In the genomic region with DNA sequence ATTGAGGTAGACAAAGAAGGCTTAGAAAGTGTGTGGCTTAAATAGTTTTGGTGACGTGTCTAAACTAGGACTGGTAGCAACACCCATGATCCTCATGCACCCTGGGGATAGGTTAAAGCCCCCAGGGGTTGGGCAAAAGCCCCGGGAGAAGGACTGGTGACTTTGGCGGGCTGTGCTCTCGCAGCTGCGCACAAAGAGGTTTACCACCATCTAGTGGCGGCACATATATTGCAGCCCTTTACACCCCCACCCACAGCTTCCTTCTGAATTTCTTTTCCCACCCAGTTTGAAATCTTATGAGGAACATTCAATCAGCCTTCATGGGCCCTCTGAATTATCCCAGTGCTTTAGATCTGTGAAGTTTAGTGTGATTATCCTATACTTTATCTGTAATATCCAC, we compare ENCODE assay signal across 8 mouse cellular contexts.
A peak's percentile ranks its signal among the peaks of the same experiment; 100 is the strongest.
DNase-seq lines count a peak whose midpoint lies in the region; ATAC-seq and TF ChIP-seq lines count a peak whose summit lies in the region.
"Not testable (repeated sequence)": the region's sequence is repeated elsewhere in the genome, so short reads cannot be mapped to it uniquely, and the experiment has no call there.

No protein-coding gene starts in this region.

- H3K27me3 ChIP-seq in liver, embryonic 16.5 days (ENCODE audit: control insufficient read depth, insufficient read depth, low read depth, low read length); neural tube, embryonic 15.5 days (replicated peaks): not testable (repeated sequence)

- TF ChIP-seq POLR2A in bone marrow, adult 2 months (IDR thresholded peaks at IDR 0.05; ENCODE audit: borderline replicate concordance, control insufficient read depth, low read depth, low read length): not testable (repeated sequence)

- H3K9me3 ChIP-seq in liver, embryonic 16.5 days (replicated peaks; ENCODE audit: control insufficient read depth, low read length); neural tube, embryonic 15.5 days (replicated peaks): not testable (repeated sequence)

- H3K4me1 ChIP-seq in bone marrow, adult 2 months (ENCODE audit: control insufficient read depth, insufficient read depth, low read length); liver, embryonic 16.5 days (ENCODE audit: control insufficient read depth, low read depth, low read length); neural tube, embryonic 15.5 days: not testable (repeated sequence)

- not testable (repeated sequence) for H3K27ac ChIP-seq in bone marrow, adult 2 months (ENCODE audit: control insufficient read depth, insufficient read depth, low read depth, low read length, poor library complexity); layer of hippocampus, adult 2 months; liver, embryonic 16.5 days (ENCODE audit: low read length); neural tube, embryonic 15.5 days (replicated peaks)

- peak; percentile 14 for DNase-seq in CD4-positive helper T cell, adult 2 months (ENCODE audit: low read depth, low spot score)
- peak; percentile 16 for DNase-seq in heart, adult 8-10 months (ENCODE audit: low spot score)
- DNase-seq in induced T-regulatory cell, adult 2 months (ENCODE audit: low read depth): peak; percentile 35
- DNase-seq in layer of hippocampus, adult 2 months (ENCODE audit: low spot score in 2 of 2): not testable (repeated sequence)
- peak; percentile 58 for DNase-seq in testis, postnatal 10 days (ENCODE audit: low spot score)

- peak; percentile 24; the same call in 1 of the 2 replicates for TF ChIP-seq CTCF in bone marrow, adult 2 months (IDR thresholded peaks at IDR 0.05; ENCODE audit: control insufficient read depth, insufficient read depth, low read length)
- peak; percentile 55 for TF ChIP-seq CTCF in layer of hippocampus, adult 2 months (conservative IDR thresholded peaks at IDR 0.05)

- not testable (repeated sequence) for ATAC-seq in liver, embryonic 16.5 days (ENCODE audit: low read depth); neural tube, embryonic 15.5 days (ENCODE audit: low FRiP score)

- peak overlapping the region; percentile 31 for H3K4me2 ChIP-seq in liver, embryonic 16.5 days (ENCODE audit: low read depth, low read length)
- peak overlapping the region; percentile 33 for H3K4me2 ChIP-seq in neural tube, embryonic 15.5 days

- H3K9ac ChIP-seq in liver, embryonic 16.5 days (ENCODE audit: low read depth, low read length); neural tube, embryonic 15.5 days (replicated peaks): not testable (repeated sequence)

- H3K36me3 ChIP-seq in liver, embryonic 16.5 days (ENCODE audit: control insufficient read depth, insufficient read depth); neural tube, embryonic 15.5 days: not testable (repeated sequence)

- H3K4me3 ChIP-seq in bone marrow, adult 2 months (replicated peaks; ENCODE audit: control insufficient read depth, low read depth, low read length); layer of hippocampus, adult 2 months; liver, embryonic 16.5 days (ENCODE audit: low read depth, low read length); neural tube, embryonic 15.5 days (replicated peaks): not testable (repeated sequence)

- 2% methylated on average over 6 of the region's 6 CpGs for WGBS in bone marrow, adult 2 months
- WGBS in liver, embryonic 16.5 days (ENCODE audit: insufficient replicate concordance): 2% methylated on average over 6 of the region's 6 CpGs
- WGBS in neural tube, embryonic 15.5 days: 5% methylated on average over 6 of the region's 6 CpGs
